Mouse (Mus musculus) hindbrain, embryonic 14.5 days (tissue): ENCODE results near the gene Nckap5l. TPM values are rescaled to one million over a fixed set of nuclear protein-coding genes. Genes with fewer than 3 reads are reported as not detected.
A peak's percentile ranks its signal among the peaks of the same experiment; 100 is the strongest.
"Not testable (repeated sequence)": the region's sequence is repeated elsewhere in the genome, so short reads cannot be mapped to it uniquely, and the experiment has no call there.

Experiments
- ATAC-seq: fragments of 200-750 bp; cut with Nextera tagmentation; 2 replicates; pipeline ENCODE4 v1.8.0; 2017; ENCODE audit warnings: moderate number of reproducible peaks, mild to moderate bottlenecking, moderate TSS enrichment, moderate library complexity; ENCODE audit not compliant: low FRiP score
- DNase-seq: peaks from one replicate; pipeline ENCODE4 v3.0.0-alpha.2; 2015; ENCODE audit warnings: low spot score
- H3K27ac ChIP-seq: fragments of 300-500 bp; sonication (generic); 2 replicates; pipeline ENCODE4 v1.5.1; 2014; ENCODE audit warnings: mild to moderate bottlenecking, moderate library complexity
- H3K27me3 ChIP-seq: fragments of 300-500 bp; sonication (generic); 2 replicates; pipeline ENCODE4 v1.6.1; 2014; ENCODE audit warnings: mild to moderate bottlenecking, low read length, mixed read lengths; ENCODE audit not compliant: control insufficient read depth, insufficient read depth
- H3K36me3 ChIP-seq: fragments of 300-500 bp; sonication (generic); replicated peaks from 2 replicates; pipeline ENCODE4 v1.6.1; 2014; ENCODE audit not compliant: control insufficient read depth, insufficient read depth
- H3K4me1 ChIP-seq: fragments of 300-500 bp; sonication (generic); replicated peaks from 2 replicates; pipeline ENCODE4 v1.6.1; 2014; ENCODE audit warnings: antibody characterized with exemption, low read length, mixed read lengths; ENCODE audit not compliant: control insufficient read depth, insufficient read depth
- H3K4me2 ChIP-seq: fragments of 300-500 bp; sonication (generic); replicated peaks from 2 replicates; pipeline ENCODE4 v1.6.1; 2014; ENCODE audit warnings: mild to moderate bottlenecking, moderate library complexity
- H3K4me3 ChIP-seq: fragments of 300-500 bp; sonication (generic); replicated peaks from 2 replicates; pipeline ENCODE4 v1.5.1; 2014; ENCODE audit warnings: mild to moderate bottlenecking, low read length
- H3K9ac ChIP-seq: fragments of 300-500 bp; sonication (generic); 2 replicates; pipeline ENCODE4 v1.6.1; 2014
- H3K9me3 ChIP-seq: fragments of 300-500 bp; sonication (generic); 2 replicates; pipeline ENCODE4 v1.6.1; 2016; ENCODE audit warnings: low read length; ENCODE audit not compliant: control insufficient read depth
- WGBS: fragments of 180-500 bp; shearing (Covaris S2); extraction: QIAGEN DNeasy Blood & Tissue Kit; methylation state at CpG from one replicate; pipeline ENCODE4 v1.1.7; 2014; 5-methylcytosine and 5-hydroxymethylcytosine counted together
- polyA plus RNA-seq: library from polyadenylated mRNA; unstranded; fragments of >200 nt; fragmentation: Nextera tagmentation; extraction: Ambion mirVana; gene quantifications from 2 replicates; pipeline ENCODE4 v1.2.1, GENCODE M21; 2014

The Nckap5l gene
- polyA plus RNA-seq, 1 experiment from 2014 or later: 19.3 TPM

- H3K9ac ChIP-seq: no peak overlapping the region
- peaks cover 11% of the 10 kb centered on the region for H3K36me3 ChIP-seq
- WGBS: 71% methylated on average over 11 of the region's 11 CpGs
- H3K4me3 ChIP-seq: no peak overlapping the region
- H3K9me3 ChIP-seq: no peaks in the 10 kb centered on the region
- no peak for DNase-seq
- H3K27ac ChIP-seq: 0 out of 2 replicates have a peak overlapping the region, but pooled peaks have one; percentile 30
- ATAC-seq: no peak
- H3K4me1 ChIP-seq: peaks cover 46% of the 10 kb centered on the region
- no peaks in the 10 kb centered on the region for H3K27me3 ChIP-seq
- H3K4me2 ChIP-seq: no peak overlapping the region
These were observed 4.2 kb downstream of the Nckap5l start for GRCm38 (mm10) chr15:99453153-99453900.

- WGBS: 91% methylated on average over 8 of the region's 8 CpGs
- Histone ChIP-seq H3K9ac (no peak overlapping the region), H3K36me3 (peaks cover 11% of the 10 kb centered on the region), H3K27me3 (no peaks in the 10 kb centered on the region), H3K4me3 (no peak overlapping the region), H3K4me2 (no peak overlapping the region), H3K27ac (peak overlapping the region; percentile 9; the same call in 1 of the 2 replicates), H3K9me3 (no peaks in the 10 kb centered on the region), H3K4me1 (peaks cover 26% of the 10 kb centered on the region)
- ATAC-seq (no peak), DNase-seq (no peak)
These were observed 7.7 kb downstream of the Nckap5l start for GRCm38 (mm10) chr15:99449751-99450280.

GRCm38 (mm10) chr15:99449131-99449750 lies 8.3 kb downstream of the Nckap5l start:
- no peaks in the 10 kb centered on the region for H3K27me3 ChIP-seq
- H3K27ac ChIP-seq: peak overlapping the region; percentile 9; the same call in 1 of the 2 replicates
- peaks cover 21% of the 10 kb centered on the region for H3K4me1 ChIP-seq
- no peaks in the 10 kb centered on the region for H3K9me3 ChIP-seq
- peaks cover 11% of the 10 kb centered on the region for H3K36me3 ChIP-seq
- ATAC-seq (peak; percentile 43; the same call in 1 of the 2 replicates), DNase-seq (no peak)
- WGBS: 80% methylated on average over 9 of the region's 9 CpGs
- H3K4me3 ChIP-seq: no peak overlapping the region
- no peak overlapping the region for H3K4me2 ChIP-seq
- no peak overlapping the region for H3K9ac ChIP-seq

- 0 out of 2 replicates have a peak overlapping the region, but pooled peaks have one; percentile 32 for H3K27ac ChIP-seq
- 90% methylated on average over 10 of the region's 10 CpGs for WGBS
- DNase-seq, ATAC-seq, H3K36me3 ChIP-seq, H3K9ac ChIP-seq, H3K9me3 ChIP-seq, H3K4me3 ChIP-seq, H3K27me3 ChIP-seq, H3K4me2 ChIP-seq: not testable (repeated sequence)
- peaks cover 10% of the 10 kb centered on the region for H3K4me1 ChIP-seq
These were observed 11.4 kb downstream of the Nckap5l start for GRCm38 (mm10) chr15:99446136-99446535.

- ATAC-seq (no peak), DNase-seq (no peak)
- 0 out of 2 replicates have a peak overlapping the region, but pooled peaks have one; percentile 0 for H3K4me2 ChIP-seq
- 31% methylated on average over 6 of the region's 6 CpGs for WGBS
- H3K9ac ChIP-seq: 0 out of 2 replicates have a peak overlapping the region, but pooled peaks have one; percentile 9
- peaks cover 16% of the 10 kb centered on the region for H3K4me1 ChIP-seq
- peaks cover 4% of the 10 kb centered on the region for H3K36me3 ChIP-seq
- H3K27me3 ChIP-seq: no peaks in the 10 kb centered on the region
- H3K9me3 ChIP-seq: no peaks in the 10 kb centered on the region
- H3K27ac ChIP-seq: 0 out of 2 replicates have a peak overlapping the region, but pooled peaks have one; percentile 32
- no peak overlapping the region for H3K4me3 ChIP-seq
These were observed 12.0 kb downstream of the Nckap5l start for GRCm38 (mm10) chr15:99445567-99445966.

GRCm38 (mm10) chr15:99442358-99442757 lies 15.2 kb downstream of the Nckap5l start:
- Histone ChIP-seq H3K4me3 (no peak overlapping the region), H3K27me3 (no peaks in the 10 kb centered on the region), H3K27ac (no peak overlapping the region), H3K36me3 (no peaks in the 10 kb centered on the region; the same call in none of the 2 replicates), H3K9me3 (no peaks in the 10 kb centered on the region), H3K9ac (no peak overlapping the region), H3K4me2 (no peak overlapping the region), H3K4me1 (peaks cover 18% of the 10 kb centered on the region; the same call in 1 of the 2 replicates)
- 84% methylated on average over 7 of the region's 7 CpGs for WGBS
- DNase-seq (no peak), ATAC-seq (no peak)

- no peaks in the 10 kb centered on the region for H3K9me3 ChIP-seq
- H3K9ac ChIP-seq: no peak overlapping the region
- 48% methylated on average over 8 of the region's 8 CpGs for WGBS
- DNase-seq (no peak), ATAC-seq (no peak)
- H3K4me2 ChIP-seq: no peak overlapping the region
- H3K27ac ChIP-seq: peak overlapping the region; percentile 74
- no peaks in the 10 kb centered on the region; the same call in none of the 2 replicates for H3K36me3 ChIP-seq
- peaks cover 22% of the 10 kb centered on the region; the same call in 1 of the 2 replicates for H3K4me1 ChIP-seq
- H3K4me3 ChIP-seq: no peak overlapping the region
- no peaks in the 10 kb centered on the region for H3K27me3 ChIP-seq
These were observed 16.6 kb downstream of the Nckap5l start for GRCm38 (mm10) chr15:99440816-99441457.

- WGBS: 45% methylated on average over 2 of the region's 2 CpGs
- peak overlapping the region; percentile 74 for H3K27ac ChIP-seq
- no peak overlapping the region for H3K4me3 ChIP-seq
- H3K4me2 ChIP-seq: no peak overlapping the region
- H3K4me1 ChIP-seq: peaks cover 27% of the 10 kb centered on the region; the same call in 1 of the 2 replicates
- no peaks in the 10 kb centered on the region for H3K9me3 ChIP-seq
- no peaks in the 10 kb centered on the region; the same call in none of the 2 replicates for H3K36me3 ChIP-seq
- no peaks in the 10 kb centered on the region for H3K27me3 ChIP-seq
- ATAC-seq (peak; percentile 78; the same call in 1 of the 2 replicates), DNase-seq (peak; percentile 66)
- H3K9ac ChIP-seq: no peak overlapping the region
These were observed 17.3 kb downstream of the Nckap5l start for GRCm38 (mm10) chr15:99440112-99440815.
